Mouse (Mus musculus) liver, embryonic 14.5 days (tissue): ENCODE results near the gene Ubr2. TPM values are rescaled to one million over a fixed set of nuclear protein-coding genes. Genes with fewer than 3 reads are reported as not detected.

ENCODE experiments used
- ATAC-seq: fragments of 200-750 bp; cut with Nextera tagmentation; 2 replicates; pipeline ENCODE4 v1.8.0; 2017; ENCODE audit warnings: moderate number of reproducible peaks, mild to moderate bottlenecking, moderate library complexity; ENCODE audit not compliant: insufficient read depth
- DNase-seq, 3 experiments: peaks; one replicate each; pipeline ENCODE4 v3.0.0-alpha.2; 2012 to 2013; ENCODE audit warnings: low read depth in 3 of 3, low spot score in 3 of 3
- H3K27ac ChIP-seq: fragments of 300-500 bp; sonication (generic); 2 replicates; pipeline ENCODE4 v1.5.1; 2014; ENCODE audit warnings: moderate library complexity, mild to moderate bottlenecking, control low read depth, inconsistent platforms
- H3K27me3 ChIP-seq: fragments of 300-500 bp; sonication (generic); 2 replicates; pipeline ENCODE4 v1.6.1; 2014; ENCODE audit warnings: mild to moderate bottlenecking, low read length, moderate library complexity; ENCODE audit not compliant: control insufficient read depth, insufficient read depth
- H3K36me3 ChIP-seq: fragments of 300-500 bp; sonication (generic); replicated peaks from 2 replicates; pipeline ENCODE4 v1.6.1; 2014; ENCODE audit warnings: low read depth; ENCODE audit not compliant: control insufficient read depth, insufficient read depth
- H3K4me1 ChIP-seq, 2 experiments: fragments of 200-500 bp in 1 of 2; fragments of 300-500 bp in 1 of 2; sonication (generic) in 1 of 2; replicated peaks; 2 replicates each; pipeline ENCODE4 v1.6.1; 2012 to 2014; ENCODE audit warnings: antibody characterized with exemption in 1 of 2, inconsistent platforms in 1 of 2, low read length in 1 of 2; ENCODE audit not compliant: control insufficient read depth in 2 of 2, insufficient read depth in 2 of 2
- H3K4me2 ChIP-seq: fragments of 300-500 bp; sonication (generic); 2 replicates; pipeline ENCODE4 v1.6.1; 2014; ENCODE audit warnings: low read depth, mild to moderate bottlenecking, control low read depth, moderate library complexity
- H3K4me3 ChIP-seq, 2 experiments: fragments of 200-500 bp in 1 of 2; fragments of 300-500 bp in 1 of 2; sonication (generic) in 1 of 2; 2 replicates each; pipeline ENCODE4 v1.5.1; 2012 to 2014; ENCODE audit warnings: low read depth in 2 of 2, low read length in 2 of 2, mild to moderate bottlenecking in 2 of 2, control low read depth in 1 of 2, inconsistent platforms in 1 of 2, moderate library complexity in 1 of 2; ENCODE audit not compliant: insufficient read depth in 1 of 2
- H3K9ac ChIP-seq: fragments of 300-500 bp; sonication (generic); replicated peaks from 2 replicates; pipeline ENCODE4 v1.6.1; 2014; ENCODE audit warnings: mild to moderate bottlenecking, control low read depth, moderate library complexity
- H3K9me3 ChIP-seq: fragments of 300-500 bp; sonication (generic); 2 replicates; pipeline ENCODE4 v1.6.1; 2016; ENCODE audit warnings: low read length, mixed read lengths; ENCODE audit not compliant: control insufficient read depth
- CTCF ChIP-seq: IDR thresholded peaks from 2 replicates; pipeline ENCODE4 v1.5.1; 2016; ENCODE audit warnings: antibody characterized with exemption, low read depth, control low read depth
- EP300 ChIP-seq: IDR thresholded peaks from 2 replicates; pipeline ENCODE4 v1.6.1; 2016; ENCODE audit warnings: antibody characterized with exemption, low read depth
- WGBS: fragments of 180-500 bp; shearing (Covaris S2); extraction: QIAGEN DNeasy Blood & Tissue Kit; methylation state at CpG from one replicate; pipeline ENCODE4 v1.1.7; 2014; ENCODE audit not compliant: insufficient replicate concordance; 5-methylcytosine and 5-hydroxymethylcytosine counted together
- polyA plus RNA-seq, 2 experiments: library from polyadenylated mRNA; depleted of rRNA in 1 of 2; stranded (reverse) in 1 of 2; unstranded in 1 of 2; fragments of >200 nt; fragmentation: Nextera tagmentation in 1 of 2; extraction: Ambion mirVana in 1 of 2; gene quantifications; 2 replicates each; pipeline versions ENCODE4 v1.2.1 to v1.2.3; 2012 to 2014

The Ubr2 gene
- polyA plus RNA-seq, 2 experiments, result 7.3 to 9.7 TPM

- WGBS, result 76% methylated on average over 3 of the region's 3 CpGs
- Histone ChIP-seq H3K4me1 (peaks cover 0 to 2% of the 10 kb centered on the region in 2 experiments; a peak in 1 of 4 replicates), H3K9me3 (no peaks in the 10 kb centered on the region), H3K4me3 (no peak overlapping the region), H3K4me2 (no peak overlapping the region), H3K9ac (no peak overlapping the region), H3K27me3 (no peaks in the 10 kb centered on the region), H3K27ac (no peak overlapping the region), H3K36me3 (peaks cover 41% of the 10 kb centered on the region)
- TF ChIP-seq CTCF (no peak), EP300 (no peak)
- no peak for DNase-seq
- no peak for ATAC-seq
Measured at GRCm38 (mm10) chr17:46995621-46996020, 14.7 kb downstream of the Ubr2 start.

- Histone ChIP-seq H3K27me3 (no peaks in the 10 kb centered on the region), H3K36me3 (peaks cover 41% of the 10 kb centered on the region), H3K27ac (peak overlapping the region; percentile 4; the same call in 1 of the 2 replicates), H3K9ac (no peak overlapping the region), H3K4me3 (no peak overlapping the region), H3K4me2 (no peak overlapping the region), H3K9me3 (no peaks in the 10 kb centered on the region), H3K4me1 (peaks cover 0 to 2% of the 10 kb centered on the region in 2 experiments; a peak in 1 of 4 replicates)
- ATAC-seq (peak; percentile 75), DNase-seq (peak in 2 of 3 experiments; percentile 24 to 34)
- no peak for TF ChIP-seq CTCF
- TF ChIP-seq EP300, result no peak
- WGBS, result 70% methylated on average over 10 of the region's 10 CpGs
Measured at GRCm38 (mm10) chr17:46994641-46995398, 15.5 kb downstream of the Ubr2 start.

- Histone ChIP-seq H3K27me3 (no peaks in the 10 kb centered on the region), H3K4me1 (peaks cover 0 to 2% of the 10 kb centered on the region in 2 experiments; a peak in 1 of 4 replicates), H3K36me3 (peaks cover 32% of the 10 kb centered on the region), H3K4me2 (no peak overlapping the region), H3K27ac (no peak overlapping the region; the same call in 1 of the 2 replicates), H3K4me3 (no peak overlapping the region), H3K9me3 (no peaks in the 10 kb centered on the region), H3K9ac (no peak overlapping the region)
- no peak for ATAC-seq
- 84% methylated on average over 8 of the region's 8 CpGs for WGBS
- no peak for DNase-seq
- no peak for TF ChIP-seq EP300
- no peak for TF ChIP-seq CTCF
Measured at GRCm38 (mm10) chr17:46993625-46994024, 16.7 kb downstream of the Ubr2 start.

GRCm38 (mm10) chr17:46987631-46988030 is 22.7 kb downstream of the Ubr2 start:
- Histone ChIP-seq H3K27me3 (no peaks in the 10 kb centered on the region), H3K27ac (no peak overlapping the region), H3K4me3 (no peak overlapping the region), H3K36me3 (peaks cover 70% of the 10 kb centered on the region), H3K9ac (no peak overlapping the region), H3K4me1 (no peaks in the 10 kb centered on the region), H3K4me2 (no peak overlapping the region), H3K9me3 (no peaks in the 10 kb centered on the region)
- no peak for DNase-seq
- TF ChIP-seq EP300, result no peak
- TF ChIP-seq CTCF, result no peak
- WGBS, result 80% methylated on average over 3 of the region's 3 CpGs
- ATAC-seq, result no peak

GRCm38 (mm10) chr17:46980050-46980449 is 30.3 kb downstream of the Ubr2 start:
- H3K9me3 ChIP-seq, result no peaks in the 10 kb centered on the region
- H3K9ac ChIP-seq, result no peak overlapping the region
- WGBS, result 85% methylated on average over 6 of the region's 6 CpGs
- DNase-seq (no peak), ATAC-seq (no peak)
- H3K4me3 ChIP-seq, result no peak overlapping the region
- H3K36me3 ChIP-seq, result peaks cover 80% of the 10 kb centered on the region
- H3K4me2 ChIP-seq, result no peak overlapping the region
- H3K4me1 ChIP-seq, result no peaks in the 10 kb centered on the region
- TF ChIP-seq CTCF, result no peak
- no peak overlapping the region for H3K27ac ChIP-seq
- no peaks in the 10 kb centered on the region for H3K27me3 ChIP-seq
